Mouse (Mus musculus): ENCODE results near the gene Tbx10. TPM values are rescaled to one million over a fixed set of nuclear protein-coding genes. Genes with fewer than 3 reads are reported as not detected.
"Not testable (repeated sequence)": the region's sequence is repeated elsewhere in the genome, so short reads cannot be mapped to it uniquely, and the experiment has no call there.

The Tbx10 gene
- not detected for total RNA-seq (2021)
- long read RNA-seq, experiment 1 = 0 reads
- long read RNA-seq, experiment 2 = 0 reads

- intact Hi-C loops (cut with DNase I) = no loop called here
- DNase-seq = no peak
Measured at GRCm38 (mm10) chr19:3992416-3992815, at the start of gene Tbx10. Gene Tbx10, plus strand, starts transcription at chr19:3992752.

- no peak for DNase-seq
- intact Hi-C loops (cut with DNase I) = no loop called here
Measured at GRCm38 (mm10) chr19:3942986-3943735, 49.4 kb upstream of the Tbx10 start.

DNA sequence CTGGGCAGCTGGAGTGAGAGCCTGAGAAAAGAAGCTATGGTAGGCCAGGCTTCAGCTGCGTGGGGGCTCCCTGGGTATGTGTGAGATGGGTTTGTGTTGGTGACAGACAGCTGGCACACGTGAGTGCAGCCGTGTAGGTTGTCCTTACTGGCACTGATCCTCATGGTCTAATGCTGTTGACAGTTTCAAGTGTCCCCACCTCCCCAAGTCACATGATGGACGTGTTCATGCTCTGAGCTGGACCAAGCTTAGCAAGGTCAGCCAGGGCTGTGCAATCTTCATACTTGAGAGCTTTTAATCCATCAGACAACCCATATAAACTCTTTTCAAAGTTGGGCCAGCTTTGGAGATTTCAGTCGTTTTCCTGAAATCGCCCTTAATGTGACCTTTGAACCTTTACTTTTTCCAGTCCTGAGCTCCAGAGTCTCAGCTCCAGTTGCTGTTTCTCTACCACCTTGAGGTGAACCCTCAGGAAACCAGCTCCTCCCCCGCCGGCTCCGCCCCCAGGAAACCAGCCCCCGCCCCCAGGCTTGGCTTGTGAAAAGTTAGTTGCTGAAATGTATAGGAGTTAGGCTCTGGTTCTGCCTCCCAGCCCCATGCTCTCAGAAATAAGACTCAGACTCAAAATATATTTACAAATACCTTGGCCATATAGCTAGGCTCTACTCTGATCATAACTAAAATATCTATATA lies 46.5 kb upstream of the Tbx10 start:
- intact Hi-C loops (cut with DNase I) = loop anchor here (5.0 kb wide), 1 partner anchor 36 kb away; no protein-coding TSS in a partner anchor
- DNase-seq = no peak

DNA sequence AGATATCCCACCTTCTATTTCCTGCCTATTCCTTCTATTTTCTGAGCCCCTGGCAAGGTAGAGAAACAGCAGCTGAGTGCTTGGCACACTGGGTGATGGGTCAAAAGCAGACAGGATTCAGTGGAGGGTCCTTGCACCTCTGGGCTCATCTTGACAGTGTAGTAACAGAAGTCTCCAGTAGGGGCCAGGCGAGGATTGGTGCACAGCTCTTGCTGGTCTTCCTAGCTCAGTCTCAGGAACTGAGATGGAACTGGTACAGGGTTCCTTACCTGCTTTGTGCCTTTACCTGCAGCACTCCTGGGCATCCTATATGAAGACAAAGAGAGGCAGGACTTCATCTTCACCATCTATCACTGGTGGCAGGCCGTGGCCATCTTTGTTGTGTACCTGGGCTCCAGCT lies 45.8 kb upstream of the Tbx10 start:
- intact Hi-C loops (cut with DNase I) = loop anchor here (1.0 to 5.0 kb wide), 2 partner anchors 36 to 67 kb away; no protein-coding TSS in a partner anchor
- peak; percentile 27 to 61 for DNase-seq

DNA sequence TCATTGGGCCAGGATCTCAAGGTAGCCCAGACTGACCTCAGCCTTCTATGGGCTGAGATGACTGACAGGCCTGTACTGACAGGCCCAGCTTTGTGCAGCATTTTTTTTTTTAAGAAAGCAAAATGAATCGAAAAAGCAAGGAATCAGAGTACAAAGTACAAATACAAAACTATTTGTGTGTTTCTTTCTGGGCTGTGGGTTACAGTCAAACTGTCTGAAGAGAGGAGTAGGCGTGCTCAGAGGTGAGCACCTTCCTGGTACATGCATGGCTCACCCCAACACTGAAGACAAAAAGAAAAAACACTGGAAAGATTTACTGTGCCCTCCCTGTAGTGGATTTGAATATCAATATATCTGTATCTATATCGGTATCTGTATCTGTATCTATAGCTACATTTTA lies 44.7 kb upstream of the Tbx10 start:
- intact Hi-C loops (cut with DNase I) = loop anchor here (1.0 to 5.0 kb wide), 2 partner anchors 34 to 65 kb away; no protein-coding TSS in a partner anchor
- no peak for DNase-seq

DNA sequence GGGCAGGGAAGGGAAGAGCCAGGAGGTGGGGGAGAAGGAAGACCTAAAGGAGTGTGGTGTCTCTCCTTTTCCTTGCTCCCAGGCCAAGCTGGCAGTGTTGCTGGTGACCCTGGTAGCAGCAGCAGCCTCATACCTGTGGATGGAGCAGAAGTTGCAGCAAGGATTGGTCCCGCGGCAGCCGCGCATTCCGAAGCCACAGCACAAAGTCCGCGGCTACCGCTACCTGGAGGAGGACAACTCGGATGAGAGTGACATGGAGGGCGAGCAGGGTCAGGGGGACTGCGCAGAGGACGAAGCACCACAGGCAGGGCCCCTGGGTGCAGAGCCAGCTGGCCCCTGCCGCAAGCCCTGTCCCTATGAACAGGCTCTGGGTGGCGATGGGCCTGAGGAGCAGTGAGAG lies 44.0 kb upstream of the Tbx10 start:
- intact Hi-C loops (cut with DNase I) = loop anchor here (5.0 kb wide), 1 partner anchor 34 kb away; no protein-coding TSS in a partner anchor
- no peak for DNase-seq

GRCm38 (mm10) chr19:3950331-3950730 lies 42.2 kb upstream of the Tbx10 start:
- DNase-seq = no peak
- intact Hi-C loops (cut with DNase I) = no loop called here

- intact Hi-C loops (cut with DNase I) = no loop called here
Measured at GRCm38 (mm10) chr19:3951461-3951860, 41.1 kb upstream of the Tbx10 start.

GRCm38 (mm10) chr19:3952099-3952498 lies 40.5 kb upstream of the Tbx10 start:
- DNase-seq = no peak
- intact Hi-C loops (cut with DNase I) = no loop called here

More at GRCm38 (mm10) chr19:3951461-3951860, 41.1 kb upstream of the Tbx10 start:
- no peak for DNase-seq

GRCm38 (mm10) chr19:3955033-3955432 lies 37.5 kb upstream of the Tbx10 start:
- intact Hi-C loops (cut with DNase I) = no loop called here
- DNase-seq = no peak

GRCm38 (mm10) chr19:3955804-3956203 lies 36.7 kb upstream of the Tbx10 start:
- intact Hi-C loops (cut with DNase I) = no loop called here
- no peak for DNase-seq

DNA sequence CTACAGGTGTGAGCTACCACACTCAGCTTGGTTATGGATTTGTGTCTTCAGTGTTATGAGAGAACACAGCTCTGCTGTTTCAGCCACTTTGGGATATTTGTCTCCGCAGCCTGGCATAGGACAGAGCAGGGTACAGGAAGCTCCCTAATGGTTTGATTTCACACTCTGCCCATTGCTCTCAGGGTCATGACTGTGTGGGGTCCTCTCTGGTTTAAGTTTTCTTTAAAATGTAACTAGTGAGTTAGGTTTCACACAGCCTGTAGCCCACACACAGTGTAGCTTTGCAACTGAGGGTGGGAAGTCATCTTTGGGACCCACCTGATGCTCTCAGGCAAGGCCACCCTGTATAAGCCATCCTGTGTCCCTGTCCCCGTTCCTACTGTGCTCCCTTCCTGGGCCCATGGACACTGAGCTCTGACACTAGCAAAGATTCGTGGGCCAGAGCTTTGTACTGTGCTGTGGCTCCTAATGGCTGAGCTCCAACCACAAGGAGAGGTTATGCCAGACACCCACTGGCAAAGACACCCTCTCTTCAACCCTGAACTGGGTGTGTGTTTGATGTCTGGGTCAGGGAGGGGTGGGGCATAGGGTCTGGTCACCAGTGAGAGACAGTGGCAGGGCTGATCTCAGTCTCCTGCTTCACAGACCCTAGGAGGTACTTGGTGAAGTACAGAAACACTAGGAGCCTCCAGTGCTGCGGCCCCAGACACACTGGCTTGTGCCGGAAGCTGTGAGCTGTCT lies 35.1 kb upstream of the Tbx10 start:
- intact Hi-C loops (cut with DNase I); DNase-seq: not testable (repeated sequence)

- intact Hi-C loops (cut with DNase I) = no loop called here
- no peak for DNase-seq
Measured at GRCm38 (mm10) chr19:3958470-3958869, 34.1 kb upstream of the Tbx10 start, which contains the start of gene Aldh3b3. Gene Aldh3b3, plus strand, starts transcription at chr19:3958645.

DNA sequence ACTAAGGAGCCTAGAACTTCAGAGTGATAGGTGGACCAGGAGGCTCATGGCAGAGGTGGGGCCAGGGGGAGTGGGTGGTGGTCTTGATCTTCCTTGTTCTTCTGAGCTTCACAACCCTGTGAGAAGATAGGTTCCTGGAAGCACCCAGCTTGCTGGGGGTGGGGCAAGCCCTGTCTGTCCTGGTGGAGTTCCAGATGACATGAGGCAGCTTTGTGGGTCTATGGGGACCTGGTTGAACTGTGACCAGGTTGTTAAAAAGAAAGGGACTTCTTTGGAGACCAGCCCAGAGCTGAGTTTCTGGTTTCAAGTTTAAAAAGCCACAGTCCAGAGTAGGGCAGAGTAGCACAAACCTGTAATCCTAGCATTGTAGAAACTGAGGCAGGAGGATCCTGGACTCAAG lies 33.5 kb upstream of the Tbx10 start:
- intact Hi-C loops (cut with DNase I) = no loop called here

GRCm38 (mm10) chr19:3960211-3960610 lies 32.3 kb upstream of the Tbx10 start:
- DNase-seq = no peak
- intact Hi-C loops (cut with DNase I) = no loop called here

More for the DNA sequence above, 33.5 kb upstream of the Tbx10 start:
- DNase-seq = no peak

DNA sequence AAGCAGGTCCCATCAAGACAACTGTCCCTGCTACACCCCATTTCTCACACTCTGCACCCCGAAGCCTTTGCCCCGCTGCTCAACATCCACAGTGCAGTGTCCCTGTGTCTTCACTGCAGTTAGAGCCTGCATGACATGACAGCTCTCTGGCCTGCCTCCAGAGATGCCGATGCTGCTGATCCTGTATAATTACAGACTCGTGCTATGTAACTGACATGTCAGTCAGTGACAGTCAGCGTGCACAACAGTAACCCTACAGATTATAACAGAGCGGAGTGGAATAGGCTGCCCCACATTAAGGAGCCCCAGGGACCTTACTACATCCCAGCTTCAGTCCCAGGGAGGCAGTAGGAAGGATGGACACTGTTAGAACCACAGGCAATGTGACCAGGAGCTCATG lies 30.7 kb upstream of the Tbx10 start:
- DNase-seq; intact Hi-C loops (cut with DNase I): not testable (repeated sequence)

DNA sequence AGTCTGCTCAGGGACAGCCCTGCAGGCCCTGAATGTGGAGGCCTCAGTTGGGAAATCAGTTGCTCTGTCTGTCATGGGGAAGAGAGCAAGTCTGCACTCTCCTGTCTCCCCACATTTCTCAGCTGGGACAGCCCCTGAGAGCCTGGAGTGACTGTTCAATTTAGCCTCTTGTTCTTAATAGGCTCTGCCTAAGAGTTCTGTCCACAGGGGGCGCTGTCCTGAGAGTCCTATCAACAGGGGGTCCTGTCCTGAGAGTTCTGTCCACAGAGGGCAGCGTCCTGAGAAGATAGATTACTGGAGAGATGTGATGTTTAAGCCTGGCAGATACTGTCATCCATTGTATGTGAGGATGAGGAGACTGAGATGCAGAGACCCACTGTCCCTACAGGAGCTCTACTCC lies 30.1 kb upstream of the Tbx10 start:
- DNase-seq = no peak
- intact Hi-C loops (cut with DNase I) = no loop called here

- intact Hi-C loops (cut with DNase I) = no loop called here
- DNase-seq = no peak
Measured at GRCm38 (mm10) chr19:3964030-3964429, 28.5 kb upstream of the Tbx10 start.

GRCm38 (mm10) chr19:3966330-3967075 lies 26.0 kb upstream of the Tbx10 start:
- intact Hi-C loops (cut with DNase I) = no loop called here
- no peak for DNase-seq

GRCm38 (mm10) chr19:3967258-3967657 lies 25.3 kb upstream of the Tbx10 start:
- intact Hi-C loops (cut with DNase I) = no loop called here
- DNase-seq = no peak

Measured in gastrocnemius, postnatal 36 days (tissue).